Mouse (Mus musculus): ENCODE measurements at regions not wholly inside any gene's neighbourhood (a gene's known extent, or its start where the extent isn't known, plus 50 kb on each side); places are given as distances from the start of the nearest gene placed in this dataset.

DNA sequence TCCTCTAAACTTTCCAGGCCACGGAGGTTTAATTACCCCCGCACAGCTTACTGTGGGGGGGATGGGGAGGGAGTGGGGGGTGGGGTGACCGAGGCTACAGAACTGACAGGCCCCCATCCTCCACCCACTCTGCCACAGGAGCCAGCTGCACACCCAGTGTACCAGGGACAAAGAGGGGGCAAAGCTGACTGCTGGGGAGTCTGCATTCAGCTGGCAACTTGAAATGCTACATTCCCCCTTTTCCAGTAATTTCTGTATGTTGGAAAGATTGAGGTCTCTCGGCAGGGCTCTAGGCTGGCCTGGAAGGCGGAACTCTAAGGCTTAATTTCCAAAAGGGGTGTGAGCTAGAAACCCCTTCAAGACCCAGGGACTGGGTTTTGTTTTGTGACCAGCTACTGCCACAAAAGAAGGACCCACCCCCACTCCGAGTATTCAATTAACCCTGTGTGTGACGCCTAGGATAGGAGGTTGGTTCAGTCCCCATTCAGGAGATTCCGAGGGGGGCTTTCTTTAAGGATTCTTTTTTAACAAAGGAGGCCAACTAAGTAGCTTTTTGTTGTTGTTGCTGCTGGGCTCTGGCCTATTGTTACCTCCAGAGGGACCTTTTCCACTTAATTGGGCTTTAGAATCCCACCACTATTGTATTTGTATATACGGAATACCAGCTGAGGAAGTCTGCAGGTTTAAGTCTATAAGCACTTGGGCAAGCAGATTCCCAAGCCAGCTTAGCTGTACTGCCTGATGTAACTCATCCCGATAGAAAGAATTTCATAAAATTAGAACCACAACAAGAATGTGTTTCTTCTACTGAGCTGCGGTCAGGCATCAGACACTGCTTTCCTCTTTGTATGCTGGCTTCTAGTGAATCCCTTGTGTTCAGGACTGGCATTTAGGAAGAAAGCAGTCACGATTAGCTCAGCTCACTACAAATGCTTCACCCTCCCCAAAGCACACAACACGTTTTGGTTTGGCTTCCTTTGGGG lies 191.2 kb downstream of the Sox11 start:
- TF ChIP-seq CTCF (IDR thresholded peaks at IDR 0.05; ENCODE audit: low read depth, low read length), result no peak
- no peak for TF ChIP-seq GATA1 (IDR thresholded peaks at IDR 0.05; ENCODE audit: borderline replicate concordance, low read length)
- TF ChIP-seq GATA2 (IDR thresholded peaks at IDR 0.05; ENCODE audit: borderline replicate concordance, low read depth, low read length), result no peak
- TF ChIP-seq TAL1 (conservative IDR thresholded peaks at IDR 0.05; ENCODE audit: low read depth, low read length), result no peak
